Mouse (Mus musculus) G1E (cell line): ENCODE results near the gene 2610008E11Rik.

Experiments
- CTCF ChIP-seq: IDR thresholded peaks from 2 replicates; pipeline ENCODE4 v1.5.1; 2012; ENCODE audit warnings: low read depth, low read length, inconsistent platforms, mixed read lengths
- GATA2 ChIP-seq: IDR thresholded peaks from 2 replicates; pipeline ENCODE4 v1.6.1; 2012; ENCODE audit warnings: low read depth, low read length, inconsistent platforms, borderline replicate concordance
- POLR2AphosphoS5 ChIP-seq: IDR thresholded peaks from 2 replicates; pipeline ENCODE4 v1.6.1; 2012; ENCODE audit warnings: low read depth, low read length, inconsistent platforms; ENCODE audit not compliant: insufficient replicate concordance

DNA sequence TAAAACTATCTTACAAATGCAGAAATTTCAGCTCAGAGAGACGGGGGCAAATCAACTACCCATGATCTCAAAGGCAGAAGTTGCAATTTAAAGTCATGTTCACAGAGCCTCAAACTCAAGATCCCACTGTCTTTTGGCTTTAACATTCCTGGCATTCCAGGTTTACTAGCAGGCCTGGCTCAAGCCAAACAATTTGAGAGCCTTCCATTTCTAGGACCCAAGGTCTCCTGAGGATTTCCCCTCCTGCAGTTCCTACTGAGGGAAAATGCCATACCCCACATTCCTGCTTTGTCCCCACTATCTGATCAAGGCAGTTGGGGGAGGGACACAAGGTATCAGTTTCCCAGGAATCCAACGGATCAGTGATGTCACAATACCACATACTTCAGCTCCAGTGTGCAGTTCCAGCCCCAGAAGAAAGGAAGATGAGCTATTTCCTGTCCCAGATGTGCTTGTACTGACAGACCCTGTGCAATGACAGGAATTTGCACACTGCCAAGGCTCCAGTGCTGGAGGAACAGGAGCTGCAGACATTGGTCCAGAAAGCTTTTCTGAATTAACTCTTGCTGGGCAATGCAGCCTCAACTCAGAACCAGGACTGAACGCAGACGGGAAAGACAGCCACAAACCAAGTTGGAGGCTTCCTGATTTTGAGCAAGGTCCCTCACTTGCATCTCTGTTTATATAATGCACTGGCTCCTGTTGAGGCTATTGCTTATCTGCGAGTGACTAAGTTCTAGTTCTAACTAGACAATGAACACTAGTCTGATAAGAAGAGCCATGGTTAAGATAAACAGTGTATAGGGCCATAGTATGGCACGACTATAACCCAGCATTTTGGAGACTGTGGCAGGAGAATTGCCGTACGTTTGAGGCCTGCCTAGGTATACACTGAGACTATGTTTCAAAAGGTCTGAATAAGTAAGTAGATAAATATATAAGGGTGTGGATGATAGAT, 9.2 kb upstream of the 2610008E11Rik start:
- no peak for TF ChIP-seq CTCF
- no peak for TF ChIP-seq GATA2
- no peak for TF ChIP-seq POLR2AphosphoS5
